In genomic region chr12:79437572-79437971, GRCm38 (mm10) we compare ENCODE assay signal across 23 mouse cellular contexts.
DNase-seq lines count a peak whose midpoint lies in the region; ATAC-seq and TF ChIP-seq lines count a peak whose summit lies in the region.
"Had no signal": no experiment of that assay in that cellular context is flagged by ENCODE, and none has a peak within 500 bp of the region (broad histone marks: within the 10 kb centered on the region; RNA-seq: fewer than 3 reads in every experiment).

No protein-coding gene starts in this region.

- no peaks in the 10 kb centered on the region for H3K36me3 ChIP-seq in liver, postnatal 0 days (replicated peaks; ENCODE audit: insufficient read depth, low read length)
- no peaks in the 10 kb centered on the region for H3K36me3 ChIP-seq in forebrain, embryonic 16.5 days (ENCODE audit: control insufficient read depth, insufficient read depth)
- H3K36me3 ChIP-seq: embryonic facial prominence, embryonic 13.5 days; G1E; heart, embryonic 10.5 days; hindbrain, embryonic 13.5 days had no signal

- H3K4me3 ChIP-seq in liver, postnatal 0 days (ENCODE audit: low read depth, low read length) = no peak overlapping the region
- H3K4me3 ChIP-seq in forebrain, embryonic 16.5 days (replicated peaks; ENCODE audit: low read length) = no peak overlapping the region
- H3K4me3 ChIP-seq: embryonic facial prominence, embryonic 13.5 days; heart, embryonic 10.5 days; hindbrain, embryonic 13.5 days had no signal

- H3K4me1 ChIP-seq in liver, postnatal 0 days (ENCODE audit: insufficient read depth) = peaks cover 20% of the 10 kb centered on the region
- peaks cover 5% of the 10 kb centered on the region for H3K4me1 ChIP-seq in forebrain, embryonic 16.5 days (replicated peaks; ENCODE audit: control insufficient read depth, insufficient read depth, low read length)
- H3K4me1 ChIP-seq: heart, embryonic 10.5 days had no signal

- no peak overlapping the region for H3K4me2 ChIP-seq in liver, postnatal 0 days (ENCODE audit: low read depth, low read length)
- H3K4me2 ChIP-seq in forebrain, embryonic 16.5 days (ENCODE audit: low read length) = no peak overlapping the region
- H3K4me2 ChIP-seq: embryonic facial prominence, embryonic 13.5 days; hindbrain, embryonic 13.5 days had no signal

- TF ChIP-seq EP300 in liver, postnatal 0 days (IDR thresholded peaks at IDR 0.05; ENCODE audit: low read depth) = no peak

- ATAC-seq in liver, postnatal 0 days = no peak
- ATAC-seq in forebrain, embryonic 16.5 days = no peak
- ATAC-seq in cerebellum, adult (ENCODE audit: insufficient number of reproducible peaks, low FRiP score, low TSS enrichment) = no peak
- ATAC-seq: forebrain, embryonic 14.5 days; hindbrain, postnatal 0 days; intestine, embryonic 16.5 days had no signal

- H3K27me3 ChIP-seq in liver, postnatal 0 days (ENCODE audit: insufficient read depth, low read length) = no peaks in the 10 kb centered on the region
- no peaks in the 10 kb centered on the region for H3K27me3 ChIP-seq in forebrain, embryonic 16.5 days (replicated peaks; ENCODE audit: control insufficient read depth, insufficient read depth, low read length)
- H3K27me3 ChIP-seq: embryonic facial prominence, embryonic 13.5 days; hindbrain, embryonic 13.5 days had no signal

- no peak for DNase-seq in liver, postnatal 0 days
- DNase-seq in liver (no peak), A20 (ENCODE audit: low read depth, low spot score) (peak; percentile 61)
- peak; percentile 38 for DNase-seq in CD4-positive helper T cell, adult 2 months (ENCODE audit: low read depth, low spot score)
- DNase-seq in induced T-regulatory cell, adult 2 months (ENCODE audit: low read depth) = peak; percentile 51
- no peak for DNase-seq in lung, postnatal 10 days
- DNase-seq: adrenal gland, adult 8-10 months; adrenal gland, postnatal 36 days; cerebellum, adult 11 months; cerebellum, adult 8-10 months; cerebellum, postnatal 25 days; heart, adult 18-20 months; heart, postnatal 10 days; heart, postnatal 4 days had no signal

- H3K27ac ChIP-seq in liver, postnatal 0 days (ENCODE audit: low read depth) = 0 out of 2 replicates have a peak overlapping the region, but pooled peaks have one; percentile 36
- no peak overlapping the region for H3K27ac ChIP-seq in forebrain, embryonic 16.5 days (ENCODE audit: low read length)
- H3K27ac ChIP-seq: embryonic facial prominence, embryonic 13.5 days; heart, embryonic 10.5 days; hindbrain, embryonic 13.5 days; hindbrain, postnatal 0 days had no signal

- no peaks in the 10 kb centered on the region for H3K9me3 ChIP-seq in liver, postnatal 0 days (ENCODE audit: low read length)
- no peaks in the 10 kb centered on the region for H3K9me3 ChIP-seq in forebrain, embryonic 16.5 days (ENCODE audit: control insufficient read depth, low read length)
- H3K9me3 ChIP-seq: embryonic facial prominence, embryonic 13.5 days; G1E; heart, embryonic 10.5 days; hindbrain, embryonic 13.5 days had no signal

- 65% methylated on average over 3 of the region's 3 CpGs for WGBS in liver, postnatal 0 days (ENCODE audit: insufficient replicate concordance)
- 79% methylated on average over 3 of the region's 3 CpGs for WGBS in forebrain, embryonic 16.5 days

- TF ChIP-seq CTCF in liver, postnatal 0 days (IDR thresholded peaks at IDR 0.05; ENCODE audit: low read depth) = no peak

- H3K9ac ChIP-seq in liver, postnatal 0 days (replicated peaks) = no peak overlapping the region
- no peak overlapping the region for H3K9ac ChIP-seq in forebrain, embryonic 16.5 days (replicated peaks; ENCODE audit: low read depth, low read length)
- H3K9ac ChIP-seq: embryonic facial prominence, embryonic 13.5 days; hindbrain, embryonic 13.5 days had no signal

Comparison
In these comparisons a context has a peak if more than half of its experiments do, and no peak if none do; other contexts are left out.
1. DNase-seq: peak in A20 (single experiment), CD4-positive helper T cell, adult 2 months (single experiment) and induced T-regulatory cell, adult 2 months (single experiment); none in liver, postnatal 0 days (single experiment), liver (single experiment) and lung, postnatal 10 days (single experiment).